Mouse (Mus musculus): Measurements from ENCODE around the gene 4933411K16Rik. TPM values are rescaled to one million over a fixed set of nuclear protein-coding genes. Genes with fewer than 3 reads are reported as not detected.
A peak's percentile ranks its signal among the peaks of the same experiment; 100 is the strongest.
"Not testable (repeated sequence)": the region's sequence is repeated elsewhere in the genome, so short reads cannot be mapped to it uniquely, and the experiment has no call there.

The 4933411K16Rik gene
- polyA plus RNA-seq, 1 experiment from 2014 or later, result 0.15 TPM

GRCm38 (mm10) chr19:42071886-42072608, 20.0 kb downstream of the 4933411K16Rik start:
- H3K36me3 ChIP-seq, result peaks cover 14% of the 10 kb centered on the region
- 77% methylated on average over 15 of the region's 15 CpGs for WGBS
- peaks cover 9% of the 10 kb centered on the region for H3K4me1 ChIP-seq
- DNase-seq (ENCODE audit: low spot score), result peak; percentile 67
- no peaks in the 10 kb centered on the region for H3K27me3 ChIP-seq (ENCODE audit: insufficient read depth, poor library complexity, severe bottlenecking)
- H3K4me3 ChIP-seq, result no peak overlapping the region
- no peak overlapping the region for H3K27ac ChIP-seq
- H3K9me3 ChIP-seq, result no peaks in the 10 kb centered on the region

DNA sequence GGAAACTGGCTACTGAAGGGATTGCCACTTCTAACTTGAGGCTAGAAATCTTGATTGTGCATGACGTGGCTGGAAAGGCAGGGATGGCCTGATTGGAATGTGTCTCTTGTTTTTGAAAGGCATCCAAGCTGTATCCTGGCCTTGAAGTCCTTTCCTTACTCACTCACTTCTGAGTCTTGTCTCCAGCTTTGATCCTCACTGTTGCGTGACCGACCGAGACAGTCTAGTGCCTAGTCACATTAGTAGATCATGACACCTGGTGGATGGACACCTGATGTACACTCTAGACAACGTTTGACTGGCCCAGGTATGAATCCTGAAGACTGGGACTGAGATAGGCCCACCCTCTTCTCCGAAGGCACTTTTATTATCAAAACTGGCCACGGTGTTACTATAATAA, 20.8 kb downstream of the 4933411K16Rik start:
- Histone ChIP-seq H3K4me1 (peaks cover 9% of the 10 kb centered on the region), H3K27ac (no peak overlapping the region), H3K9me3 (no peaks in the 10 kb centered on the region), H3K27me3 (ENCODE audit: insufficient read depth, poor library complexity, severe bottlenecking) (no peaks in the 10 kb centered on the region), H3K36me3 (peaks cover 14% of the 10 kb centered on the region), H3K4me3 (no peak overlapping the region)
- peak; percentile 43 for DNase-seq (ENCODE audit: low spot score)
- WGBS, result 72% methylated on average over 7 of the region's 7 CpGs

GRCm38 (mm10) chr19:42075051-42075450, 23.0 kb downstream of the 4933411K16Rik start:
- H3K4me3 ChIP-seq, result no peak overlapping the region
- no peak overlapping the region for H3K27ac ChIP-seq
- peak; percentile 63 for DNase-seq (ENCODE audit: low spot score)
- 73% methylated on average over 2 of the region's 2 CpGs for WGBS
- no peaks in the 10 kb centered on the region for H3K27me3 ChIP-seq (ENCODE audit: insufficient read depth, poor library complexity, severe bottlenecking)
- peaks cover 14% of the 10 kb centered on the region for H3K36me3 ChIP-seq
- H3K9me3 ChIP-seq, result no peaks in the 10 kb centered on the region
- H3K4me1 ChIP-seq, result no peaks in the 10 kb centered on the region

DNA sequence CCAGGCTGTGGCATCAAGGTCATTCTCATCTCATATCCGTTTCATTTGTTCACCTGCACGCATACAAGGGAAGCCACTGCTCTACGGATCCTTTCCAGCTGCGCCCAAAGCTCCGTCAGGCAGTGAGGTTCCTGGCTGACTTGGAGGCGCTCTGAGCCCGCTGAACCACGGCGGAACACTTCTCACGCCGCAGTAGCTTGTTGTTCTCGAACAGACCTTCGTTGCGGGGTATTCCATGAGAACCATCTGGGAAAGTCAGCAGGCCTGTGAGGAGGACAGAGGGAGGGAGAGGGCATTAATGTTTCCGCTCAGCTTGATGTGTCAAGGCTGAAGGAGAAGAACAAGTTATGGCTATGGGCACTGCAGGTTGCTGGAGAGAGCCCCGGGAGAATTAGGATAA, 23.9 kb downstream of the 4933411K16Rik start:
- no peaks in the 10 kb centered on the region for H3K9me3 ChIP-seq
- H3K4me3 ChIP-seq, result no peak overlapping the region
- no peak overlapping the region for H3K27ac ChIP-seq
- no peaks in the 10 kb centered on the region for H3K27me3 ChIP-seq (ENCODE audit: insufficient read depth, poor library complexity, severe bottlenecking)
- 88% methylated on average over 16 of the region's 16 CpGs for WGBS
- H3K36me3 ChIP-seq, result peaks cover 14% of the 10 kb centered on the region
- no peaks in the 10 kb centered on the region; the same call in 1 of the 2 replicates for H3K4me1 ChIP-seq
- peak; percentile 63 for DNase-seq (ENCODE audit: low spot score)

- Histone ChIP-seq H3K4me3 (no peak overlapping the region), H3K36me3 (peaks cover 14% of the 10 kb centered on the region), H3K27ac (no peak overlapping the region), H3K9me3 (no peaks in the 10 kb centered on the region), H3K27me3 (ENCODE audit: insufficient read depth, poor library complexity, severe bottlenecking) (no peaks in the 10 kb centered on the region), H3K4me1 (no peaks in the 10 kb centered on the region; the same call in 1 of the 2 replicates)
- 89% methylated on average over 8 of the region's 8 CpGs for WGBS
- DNase-seq (ENCODE audit: low spot score), result peak; percentile 47
Measured at GRCm38 (mm10) chr19:42078566-42078965, 26.5 kb downstream of the 4933411K16Rik start.

DNA sequence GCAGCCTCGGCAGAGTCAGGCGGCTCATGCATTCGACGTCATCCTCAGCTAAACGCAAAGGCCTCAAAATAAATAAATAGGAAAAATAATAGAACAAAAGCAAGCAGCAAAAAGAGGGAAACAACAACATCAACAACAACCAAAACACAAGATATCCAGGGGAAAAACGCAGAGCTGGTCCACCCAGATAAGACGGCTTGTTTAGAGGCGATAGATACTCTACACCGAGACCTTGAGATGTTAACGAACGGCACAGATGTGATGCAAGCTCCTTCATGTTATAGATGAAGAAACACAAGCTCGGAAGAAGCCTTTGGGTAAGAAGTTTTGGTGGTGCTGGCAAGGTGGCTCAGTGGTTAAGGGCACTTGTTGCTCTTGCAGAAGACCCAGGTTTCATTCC, 27.0 kb downstream of the 4933411K16Rik start:
- H3K9me3 ChIP-seq, result no peaks in the 10 kb centered on the region
- H3K27ac ChIP-seq, result no peak overlapping the region
- DNase-seq (ENCODE audit: low spot score), result no peak
- no peak overlapping the region for H3K4me3 ChIP-seq
- 81% methylated on average over 12 of the region's 12 CpGs for whole genome bisulfite sequencing
- peaks cover 14% of the 10 kb centered on the region for H3K36me3 ChIP-seq
- no peaks in the 10 kb centered on the region for H3K27me3 ChIP-seq (ENCODE audit: insufficient read depth, poor library complexity, severe bottlenecking)
- no peaks in the 10 kb centered on the region; the same call in 1 of the 2 replicates for H3K4me1 ChIP-seq

- H3K27ac ChIP-seq, result no peak overlapping the region
- no peak overlapping the region for H3K4me3 ChIP-seq
- no peaks in the 10 kb centered on the region for H3K27me3 ChIP-seq (ENCODE audit: insufficient read depth, poor library complexity, severe bottlenecking)
- DNase-seq (ENCODE audit: low spot score), result no peak
- no peaks in the 10 kb centered on the region; the same call in 1 of the 2 replicates for H3K4me1 ChIP-seq
- H3K36me3 ChIP-seq, result peaks cover 12% of the 10 kb centered on the region
- WGBS, result 83% methylated on average over 5 of the region's 5 CpGs
- H3K9me3 ChIP-seq, result no peaks in the 10 kb centered on the region
Measured at GRCm38 (mm10) chr19:42079950-42080349, 27.9 kb downstream of the 4933411K16Rik start.

DNA sequence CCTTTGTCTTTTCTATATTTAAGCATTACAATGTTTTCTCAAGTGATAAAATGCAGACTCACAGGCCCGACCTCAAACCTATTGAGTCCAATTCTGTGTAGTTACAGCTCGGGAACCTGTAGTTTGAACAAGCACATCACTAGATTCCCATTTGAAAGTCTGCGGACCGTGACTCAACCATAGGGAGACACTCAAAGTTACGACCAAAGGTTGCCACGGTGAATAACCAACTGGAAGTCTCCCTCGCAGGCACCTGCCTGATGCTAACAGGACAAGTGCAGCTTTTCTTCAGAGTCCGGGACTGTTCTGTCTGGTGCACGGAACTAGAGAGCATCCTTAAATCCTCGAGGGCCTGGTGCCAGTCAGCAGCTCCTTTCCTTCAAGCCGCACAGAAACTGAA, 28.4 kb downstream of the 4933411K16Rik start:
- H3K27ac ChIP-seq, result no peak overlapping the region
- peaks cover under 1% of the 10 kb centered on the region for H3K4me1 ChIP-seq
- H3K9me3 ChIP-seq, result no peaks in the 10 kb centered on the region
- no peak for DNase-seq (ENCODE audit: low spot score)
- no peak overlapping the region for H3K4me3 ChIP-seq
- H3K27me3 ChIP-seq (ENCODE audit: insufficient read depth, poor library complexity, severe bottlenecking), result no peaks in the 10 kb centered on the region
- 81% methylated on average over 11 of the region's 11 CpGs for WGBS
- H3K36me3 ChIP-seq, result peaks cover 8% of the 10 kb centered on the region

DNA sequence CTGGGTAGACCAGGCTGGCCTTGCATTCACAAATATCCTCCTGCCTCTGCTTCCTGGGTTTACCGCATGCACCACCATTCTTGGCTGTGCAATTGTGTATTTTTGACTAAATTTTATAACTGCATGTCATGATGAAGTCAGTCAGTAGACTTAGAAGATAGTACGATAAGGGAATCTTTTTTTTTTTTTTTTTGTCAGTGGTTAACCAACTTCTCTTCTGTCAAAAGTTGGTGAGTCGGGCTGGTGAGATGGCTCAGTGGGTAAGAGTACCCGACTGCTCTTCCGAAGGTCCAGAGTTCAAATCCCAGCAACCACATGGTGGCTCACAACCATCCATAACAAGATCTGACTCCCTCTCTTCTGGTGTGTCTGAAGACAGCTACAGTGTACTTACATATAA, 29.6 kb downstream of the 4933411K16Rik start:
- H3K4me1 ChIP-seq, result peaks cover 11% of the 10 kb centered on the region
- not testable (repeated sequence) for H3K27ac ChIP-seq; H3K36me3 ChIP-seq; H3K27me3 ChIP-seq (ENCODE audit: insufficient read depth, poor library complexity, severe bottlenecking); DNase-seq (ENCODE audit: low spot score); H3K9me3 ChIP-seq; H3K4me3 ChIP-seq
- 88% methylated on average over 5 of the region's 5 CpGs for WGBS

- Histone ChIP-seq H3K27me3 (ENCODE audit: insufficient read depth, poor library complexity, severe bottlenecking) (no peaks in the 10 kb centered on the region), H3K9me3 (no peaks in the 10 kb centered on the region), H3K4me1 (peaks cover 26% of the 10 kb centered on the region), H3K4me3 (peak overlapping the region; percentile 84), H3K27ac (peak overlapping the region; percentile 85), H3K36me3 (no peaks in the 10 kb centered on the region)
- 9% methylated on average over 10 of the region's 10 CpGs for WGBS
- DNase-seq (ENCODE audit: low spot score), result no peak
Measured at GRCm38 (mm10) chr19:42085690-42086089, 33.6 kb downstream of the 4933411K16Rik start.

DNA sequence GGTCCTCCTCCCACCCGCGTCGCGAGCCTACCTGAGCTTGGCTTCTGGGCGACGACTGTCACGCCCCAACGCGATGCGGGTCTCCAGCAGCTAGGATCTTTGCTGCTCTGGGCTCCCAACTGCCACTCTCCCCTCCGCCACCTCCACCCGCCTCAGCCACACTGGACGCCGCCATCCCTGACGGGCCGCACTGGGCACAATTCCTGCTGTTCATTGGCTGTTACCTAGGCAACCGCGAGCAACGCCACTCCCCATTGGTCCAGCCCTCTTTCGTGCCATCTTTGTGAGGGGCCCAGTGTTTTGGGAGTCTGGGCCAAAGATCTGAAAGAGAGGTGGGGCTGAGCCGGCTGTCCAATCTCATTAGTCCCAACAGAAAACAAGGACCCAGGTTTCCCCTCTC, 34.1 kb downstream of the 4933411K16Rik start, which contains the start of gene Morn4:
TSS of gene Morn4 (minus strand) at position 192 of the 400 bp plus-strand sequence.
- Histone ChIP-seq H3K4me3 (peak within 1 kb of the TSS; percentile 84), H3K27ac (peak within 1 kb of the TSS; percentile 85), H3K27me3 (ENCODE audit: insufficient read depth, poor library complexity, severe bottlenecking) (no peaks in the 10 kb centered on the region), H3K4me1 (peaks cover 27% of the 10 kb centered on the region), H3K36me3 (no peaks in the 10 kb centered on the region), H3K9me3 (no peaks in the 10 kb centered on the region)
- DNase-seq (ENCODE audit: low spot score), result peak; percentile 95
- under 1% methylated on average over 21 of the region's 21 CpGs for WGBS

DNA sequence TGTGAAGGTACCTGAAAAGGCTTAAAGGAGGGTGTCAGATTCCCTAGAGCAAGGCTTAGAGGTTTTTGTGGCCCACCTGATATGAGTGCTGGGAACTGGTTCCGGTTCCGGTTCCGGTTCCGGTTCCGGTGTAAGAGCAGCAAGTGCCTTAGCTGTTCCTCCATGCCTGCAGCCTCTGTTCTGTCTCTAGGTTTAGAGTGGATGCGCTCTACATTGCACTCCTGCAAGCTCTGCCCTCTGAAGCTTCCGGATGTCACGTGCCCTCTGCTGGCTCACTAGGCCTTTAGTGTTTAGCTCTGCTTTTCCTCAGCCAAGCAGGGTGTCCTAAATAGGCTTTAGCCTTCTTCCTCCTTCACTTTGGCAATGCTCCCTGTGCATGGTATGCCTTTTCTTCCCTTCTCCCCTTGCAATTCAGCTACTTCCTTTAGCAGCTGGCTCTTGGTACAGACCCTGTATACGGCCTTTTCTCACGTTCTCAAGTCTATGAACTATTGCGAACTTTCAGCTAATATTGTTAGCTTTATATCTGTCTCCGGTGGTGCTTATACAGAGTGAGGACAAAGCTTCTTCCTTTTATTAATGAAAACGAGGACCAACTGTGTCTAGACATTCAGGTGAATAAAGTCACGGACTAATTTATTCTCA, 37.2 kb downstream of the 4933411K16Rik start:
- 19% methylated on average over 14 of the region's 14 CpGs for WGBS
- peaks cover 7% of the 10 kb centered on the region for H3K36me3 ChIP-seq
- H3K4me3 ChIP-seq, result peak overlapping the region; percentile 97
- no peaks in the 10 kb centered on the region for H3K27me3 ChIP-seq (ENCODE audit: insufficient read depth, poor library complexity, severe bottlenecking)
- H3K9me3 ChIP-seq, result no peaks in the 10 kb centered on the region
- H3K4me1 ChIP-seq, result peaks cover 39% of the 10 kb centered on the region
- DNase-seq (ENCODE audit: low spot score), result peak; percentile 88
- peak overlapping the region; percentile 96 for H3K27ac ChIP-seq
